Comparison of ENCODE assay signal across 28 mouse cellular contexts in the genomic region with DNA sequence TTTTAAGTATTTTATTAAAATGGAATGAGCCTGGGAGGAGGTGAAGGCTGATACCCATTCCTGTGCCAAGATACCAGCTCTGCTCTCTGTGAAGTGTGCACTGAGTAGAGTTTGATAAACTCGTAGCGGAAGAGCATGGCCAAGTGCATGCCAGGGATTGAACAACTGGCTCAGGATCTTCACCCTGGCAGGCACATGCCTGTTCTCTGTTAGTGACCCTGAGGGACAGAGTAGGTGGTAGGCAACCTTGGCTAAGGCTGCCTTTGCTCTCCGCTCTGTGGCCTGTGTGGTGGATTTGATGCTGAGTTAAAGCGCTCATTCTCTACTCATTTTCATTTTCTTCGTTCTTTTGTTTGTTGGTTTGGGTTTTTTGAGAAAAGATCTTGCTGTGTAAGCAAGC. TPM values are rescaled to one million over a fixed set of nuclear protein-coding genes. Genes with fewer than 3 reads are reported as not detected.
DNase-seq lines count a peak whose midpoint lies in the region; ATAC-seq and TF ChIP-seq lines count a peak whose summit lies in the region.
"Had no signal": no experiment of that assay in that cellular context is flagged by ENCODE, and none has a peak within 500 bp of the region (broad histone marks: within the 10 kb centered on the region; RNA-seq: fewer than 3 reads in every experiment).

No protein-coding gene starts in this region.

- H3K4me3 ChIP-seq in heart, adult 2 months: no peak overlapping the region
- H3K4me3 ChIP-seq in heart, embryonic 15.5 days: no peak overlapping the region
- H3K4me3 ChIP-seq in midbrain, embryonic 11.5 days (ENCODE audit: low read depth, low read length): no peak overlapping the region
- H3K4me3 ChIP-seq in midbrain, embryonic 16.5 days (ENCODE audit: low read depth, low read length): no peak overlapping the region
- H3K4me3 ChIP-seq: embryonic facial prominence, embryonic 13.5 days; embryonic facial prominence, embryonic 15.5 days; erythroblast, embryonic 14.5 days; forebrain, embryonic 10.5 days; forebrain, embryonic 12.5 days had no signal

- TF ChIP-seq POLR2A in heart, adult 2 months (IDR thresholded peaks at IDR 0.05; ENCODE audit: insufficient read depth, low read depth, low read length): no peak

- no peak for TF ChIP-seq CTCF in heart, adult 2 months (IDR thresholded peaks at IDR 0.05)

- H3K79me2 ChIP-seq in heart, adult 2 months (replicated peaks; ENCODE audit: control insufficient read depth, insufficient read depth, low read length): no peaks in the 10 kb centered on the region

- 72% methylated on average over 5 of the region's 5 CpGs for WGBS in heart, adult 2 months
- WGBS in heart, embryonic 15.5 days: 70% methylated on average over 5 of the region's 5 CpGs
- 94% methylated on average over 5 of the region's 5 CpGs for WGBS in midbrain, embryonic 11.5 days
- WGBS in midbrain, embryonic 16.5 days: 97% methylated on average over 5 of the region's 5 CpGs

- no peak overlapping the region for H3K27ac ChIP-seq in heart, adult 2 months
- H3K27ac ChIP-seq in heart, embryonic 15.5 days: peak overlapping the region; percentile 31; the same call in 1 of the 2 replicates
- no peak overlapping the region for H3K27ac ChIP-seq in midbrain, embryonic 11.5 days (ENCODE audit: low read depth, low read length)
- no peak overlapping the region for H3K27ac ChIP-seq in midbrain, embryonic 16.5 days (ENCODE audit: low read length)
- H3K27ac ChIP-seq: embryonic facial prominence, embryonic 13.5 days; embryonic facial prominence, embryonic 15.5 days; forebrain, embryonic 10.5 days; forebrain, embryonic 12.5 days had no signal

- no peak overlapping the region for H3K9ac ChIP-seq in heart, adult 2 months (ENCODE audit: low read depth, low read length)
- no peak overlapping the region for H3K9ac ChIP-seq in heart, embryonic 15.5 days
- no peak overlapping the region for H3K9ac ChIP-seq in midbrain, embryonic 11.5 days (ENCODE audit: low read length)
- no peak overlapping the region for H3K9ac ChIP-seq in midbrain, embryonic 16.5 days (ENCODE audit: low read depth, low read length)
- H3K9ac ChIP-seq: embryonic facial prominence, embryonic 13.5 days; embryonic facial prominence, embryonic 15.5 days; forebrain, embryonic 12.5 days had no signal

- H3K4me2 ChIP-seq in heart, embryonic 15.5 days: no peak overlapping the region
- H3K4me2 ChIP-seq in midbrain, embryonic 11.5 days: no peak overlapping the region
- H3K4me2 ChIP-seq in midbrain, embryonic 16.5 days (ENCODE audit: low read length): no peak overlapping the region
- H3K4me2 ChIP-seq: embryonic facial prominence, embryonic 13.5 days; embryonic facial prominence, embryonic 15.5 days; forebrain, embryonic 12.5 days had no signal

- H3K27me3 ChIP-seq in heart, adult 2 months (ENCODE audit: control insufficient read depth, insufficient read depth, low read length): no peaks in the 10 kb centered on the region
- no peaks in the 10 kb centered on the region for H3K27me3 ChIP-seq in heart, embryonic 15.5 days
- no peaks in the 10 kb centered on the region for H3K27me3 ChIP-seq in midbrain, embryonic 11.5 days (ENCODE audit: control insufficient read depth, insufficient read depth, low read length)
- no peaks in the 10 kb centered on the region for H3K27me3 ChIP-seq in midbrain, embryonic 16.5 days (ENCODE audit: control insufficient read depth, insufficient read depth, low read depth, low read length)
- H3K27me3 ChIP-seq: embryonic facial prominence, embryonic 13.5 days; embryonic facial prominence, embryonic 15.5 days; forebrain, embryonic 12.5 days had no signal

- DNase-seq in heart, adult 2 months: peak in 1 of 2 experiments; percentile 37
- no peak for DNase-seq in heart, postnatal 25 days (ENCODE audit: low spot score)
- no peak for DNase-seq in heart, adult 8-10 months (ENCODE audit: low spot score)
- DNase-seq in heart, postnatal 10 days: peak; percentile 20 to 26
- DNase-seq in heart, postnatal 36 days: no peak
- peak; percentile 83 for DNase-seq in midbrain, embryonic 11.5 days (ENCODE audit: low spot score, missing footprints)
- DNase-seq: adrenal gland, adult 2 months; adrenal gland, postnatal 10 days; adrenal gland, postnatal 25 days; cerebellum, adult 11 months; cerebellum, adult 18-20 months; cerebellum, adult 8-10 months; cerebellum, adult 9-11 months; cerebellum, postnatal 14 days; cerebellum, postnatal 36 days; embryo, embryonic 11 days had no signal

- ATAC-seq in heart, embryonic 15.5 days (replicated peaks; ENCODE audit: insufficient number of reproducible peaks, insufficient read depth, low FRiP score, low read depth): no peak
- no peak for ATAC-seq in midbrain, embryonic 11.5 days (ENCODE audit: low FRiP score)
- ATAC-seq in midbrain, embryonic 16.5 days: no peak
- ATAC-seq: forebrain, embryonic 14.5 days had no signal

- H3K9me3 ChIP-seq in heart, embryonic 15.5 days (replicated peaks): no peaks in the 10 kb centered on the region
- H3K9me3 ChIP-seq in midbrain, embryonic 11.5 days (ENCODE audit: control insufficient read depth, low read length): no peaks in the 10 kb centered on the region
- H3K9me3 ChIP-seq in midbrain, embryonic 16.5 days (replicated peaks; ENCODE audit: control insufficient read depth, low read length, poor library complexity, severe bottlenecking): no peaks in the 10 kb centered on the region
- H3K9me3 ChIP-seq: embryonic facial prominence, embryonic 13.5 days; embryonic facial prominence, embryonic 15.5 days; forebrain, embryonic 10.5 days; forebrain, embryonic 12.5 days had no signal

- H3K4me1 ChIP-seq in heart, adult 2 months (ENCODE audit: control insufficient read depth, insufficient read depth, low read length): no peaks in the 10 kb centered on the region; the same call in 1 of the 2 replicates
- H3K4me1 ChIP-seq in heart, embryonic 15.5 days (replicated peaks): peaks cover 6% of the 10 kb centered on the region
- H3K4me1 ChIP-seq in midbrain, embryonic 11.5 days (ENCODE audit: control insufficient read depth, insufficient read depth, low read length): no peaks in the 10 kb centered on the region
- H3K4me1 ChIP-seq in midbrain, embryonic 16.5 days (ENCODE audit: control insufficient read depth, insufficient read depth, low read length): no peaks in the 10 kb centered on the region
- H3K4me1 ChIP-seq: embryonic facial prominence, embryonic 13.5 days; embryonic facial prominence, embryonic 15.5 days; forebrain, embryonic 10.5 days; forebrain, embryonic 12.5 days had no signal

- intact Hi-C loops in heart, adult 2 months (cut with DNase I): no loop called here
- intact Hi-C loops in heart, postnatal 25 days (cut with DNase I): no loop called here
- intact Hi-C loops in heart, postnatal 10 days (cut with DNase I): no loop called here
- intact Hi-C loops in heart, postnatal 36 days (cut with DNase I): no loop called here

- TF ChIP-seq EP300 in heart, adult 2 months (IDR thresholded peaks at IDR 0.05; ENCODE audit: insufficient read depth, low read depth, low read length): peak; percentile 53; the same call in 1 of the 2 replicates

- H3K36me3 ChIP-seq in heart, adult 2 months (ENCODE audit: control insufficient read depth, insufficient read depth, low read length): peaks cover 9% of the 10 kb centered on the region
- peaks cover 64% of the 10 kb centered on the region for H3K36me3 ChIP-seq in heart, embryonic 15.5 days
- peaks cover 17% of the 10 kb centered on the region for H3K36me3 ChIP-seq in midbrain, embryonic 11.5 days (ENCODE audit: control insufficient read depth, insufficient read depth, low read length)
- H3K36me3 ChIP-seq in midbrain, embryonic 16.5 days (ENCODE audit: control insufficient read depth, insufficient read depth, low read length): peaks cover 3% of the 10 kb centered on the region; the same call in 1 of the 2 replicates

RNA-seq across cellular contexts. Expression of a gene that starts 34.1 kb away (rescaled TPM):
- total RNA-seq in heart, adult 2 months (2021): 10 to 100 TPM; 11.1 to 12.4 TPM
- polyA plus RNA-seq in heart, adult 2 months (2012; rRNA removed): 7.1 and 15.2 TPM in 2 replicates
- 10 to 100 TPM; 12.1 to 13.3 TPM for total RNA-seq in heart, postnatal 25 days (2021)
- polyA plus RNA-seq in heart, embryonic 15.5 days (2015; fragmentation: Nextera tagmentation; extraction: Ambion mirVana): 20.4 and 25.7 TPM in 2 replicates
- 10 to 100 TPM; 11.6 to 13.5 (median 12.5) TPM for total RNA-seq in heart, adult 8-10 months (2022)
- 10 to 100 TPM; 12.1 to 12.4 TPM for total RNA-seq in heart, postnatal 10 days (2021)
- total RNA-seq in heart, postnatal 36 days (2021): 10 to 100 TPM; 10.4 to 11.8 TPM
- polyA plus RNA-seq in midbrain, embryonic 11.5 days (2014; fragmentation: Nextera tagmentation; extraction: Ambion mirVana): 56.1 and 62.7 TPM in 2 replicates
- polyA plus RNA-seq in midbrain, embryonic 16.5 days (2015; fragmentation: Nextera tagmentation; extraction: Ambion mirVana): 26.4 and 27.2 TPM in 2 replicates

RNA-seq across cellular contexts. Expression of a gene that starts 36.1 kb away (rescaled TPM):
- total RNA-seq in heart, adult 2 months (2021): 100 to 1,000 TPM; 113 to 130 TPM
- polyA plus RNA-seq in heart, adult 2 months (2012; rRNA removed): 72.8 and 144 TPM in 2 replicates
- total RNA-seq in heart, postnatal 25 days (2021): 100 to 1,000 TPM; 150 to 157 TPM
- polyA plus RNA-seq in heart, embryonic 15.5 days (2015; fragmentation: Nextera tagmentation; extraction: Ambion mirVana): 99.1 and 102 TPM in 2 replicates
- total RNA-seq in heart, adult 8-10 months (2022): 100 to 1,000 TPM; 120 to 141 (median 134) TPM
- total RNA-seq in heart, postnatal 10 days (2021): 100 to 1,000 TPM; 161 to 198 TPM
- 100 to 1,000 TPM; 137 to 152 TPM for total RNA-seq in heart, postnatal 36 days (2021)
- polyA plus RNA-seq in midbrain, embryonic 11.5 days (2014; fragmentation: Nextera tagmentation; extraction: Ambion mirVana): 41.5 and 43.0 TPM in 2 replicates
- polyA plus RNA-seq in midbrain, embryonic 16.5 days (2015; fragmentation: Nextera tagmentation; extraction: Ambion mirVana): 27.3 and 34.3 TPM in 2 replicates

RNA-seq across cellular contexts. Expression of a gene that starts 56.5 kb away (rescaled TPM):
- not detected for total RNA-seq in heart, adult 2 months (2021)
- 0.06 TPM in 2 replicates for polyA plus RNA-seq in heart, adult 2 months (2012; rRNA removed)
- not detected for total RNA-seq in heart, postnatal 25 days (2021)
- polyA plus RNA-seq in heart, embryonic 15.5 days (2015; fragmentation: Nextera tagmentation; extraction: Ambion mirVana): 0.24 TPM in 1 of 2 replicates, not detected in the other
- total RNA-seq in heart, adult 8-10 months (2022): not detected
- not detected for total RNA-seq in heart, postnatal 10 days (2021)
- not detected for total RNA-seq in heart, postnatal 36 days (2021)
- polyA plus RNA-seq in midbrain, embryonic 11.5 days (2014; fragmentation: Nextera tagmentation; extraction: Ambion mirVana): 0.08 TPM in 1 of 2 replicates, not detected in the other
- 0.09 TPM in 1 of 2 replicates, not detected in the other for polyA plus RNA-seq in midbrain, embryonic 16.5 days (2015; fragmentation: Nextera tagmentation; extraction: Ambion mirVana)
- total RNA-seq: common myeloid progenitor, adult 5-6 weeks; ES-E14; MEL had no signal
- polyA plus RNA-seq: C2C12; erythroblast, embryonic 14.5 days; forebrain, embryonic 12.5 days; forebrain, embryonic 14.5 days had no signal

RNA-seq across cellular contexts. Expression of a gene that starts 59.8 kb away (rescaled TPM):
- under 1 TPM in 1 of 2 experiments, not detected in 1; 0.13 TPM for total RNA-seq in heart, adult 2 months (2021)
- polyA plus RNA-seq in heart, adult 2 months (2012; rRNA removed): 0.88 and 1.5 TPM in 2 replicates
- total RNA-seq in heart, postnatal 25 days (2021): not detected
- 0.19 and 0.30 TPM in 2 replicates for polyA plus RNA-seq in heart, embryonic 15.5 days (2015; fragmentation: Nextera tagmentation; extraction: Ambion mirVana)
- total RNA-seq in heart, adult 8-10 months (2022): under 1 TPM in 1 of 4 experiments, not detected in 3; 0.19 TPM
- under 1 TPM in 1 of 2 experiments, not detected in 1; 0.14 TPM for total RNA-seq in heart, postnatal 10 days (2021)
- total RNA-seq in heart, postnatal 36 days (2021): under 1 TPM in 1 of 2 experiments, not detected in 1; 0.28 TPM
- polyA plus RNA-seq in midbrain, embryonic 11.5 days (2014; fragmentation: Nextera tagmentation; extraction: Ambion mirVana): 0.79 and 0.83 TPM in 2 replicates
- 0.83 and 1.4 TPM in 2 replicates for polyA plus RNA-seq in midbrain, embryonic 16.5 days (2015; fragmentation: Nextera tagmentation; extraction: Ambion mirVana)
- total RNA-seq: common myeloid progenitor, adult 5-6 weeks; MEL had no signal
- polyA plus RNA-seq: C2C12; erythroblast, embryonic 14.5 days had no signal

Comparison
In these comparisons a context has a peak if more than half of its experiments do, and no peak if none do; other contexts are left out.
1. DNase-seq: peak in heart, postnatal 10 days (2 of 2) and midbrain, embryonic 11.5 days (single experiment); none in heart, postnatal 25 days (single experiment), heart, adult 8-10 months (single experiment) and heart, postnatal 36 days (0 of 2).